20 mouse cellular contexts compared by ENCODE assay signal in genomic region chrX:101287543-101287942, GRCm38 (mm10). TPM values are rescaled to one million over a fixed set of nuclear protein-coding genes. Genes with fewer than 3 reads are reported as not detected.
DNase-seq lines count a peak whose midpoint lies in the region; ATAC-seq lines count a peak whose summit lies in the region.
"Had no signal": no experiment of that assay in that cellular context is flagged by ENCODE, and none has a peak within 500 bp of the region (broad histone marks: within the 10 kb centered on the region; RNA-seq: fewer than 3 reads in every experiment).

No protein-coding gene starts in this region.

- H3K4me2 ChIP-seq in heart, embryonic 13.5 days: no peak overlapping the region; the same call in 1 of the 2 replicates
- peak overlapping the region; percentile 46 for H3K4me2 ChIP-seq in liver, embryonic 16.5 days (ENCODE audit: low read depth, low read length)
- H3K4me2 ChIP-seq: limb, embryonic 13.5 days; neural tube, embryonic 12.5 days had no signal

- H3K9ac ChIP-seq in heart, embryonic 13.5 days: no peak overlapping the region
- peak overlapping the region; percentile 48 for H3K9ac ChIP-seq in liver, embryonic 16.5 days (ENCODE audit: low read depth, low read length)
- H3K9ac ChIP-seq: limb, embryonic 13.5 days; neural tube, embryonic 12.5 days had no signal

- ATAC-seq in heart, embryonic 13.5 days (ENCODE audit: extremely low read depth, insufficient number of reproducible peaks, low FRiP score, low TSS enrichment): peak; percentile 59
- peak; percentile 98 for ATAC-seq in liver, embryonic 16.5 days (ENCODE audit: low read depth)
- ATAC-seq: lung, postnatal 0 days had no signal

- H3K9me3 ChIP-seq in heart, embryonic 13.5 days: no peaks in the 10 kb centered on the region
- H3K9me3 ChIP-seq in erythroblast, embryonic 14.5 days (ENCODE audit: control insufficient read depth, low read length): peaks cover 3% of the 10 kb centered on the region
- H3K9me3 ChIP-seq in liver, embryonic 16.5 days (replicated peaks; ENCODE audit: control insufficient read depth, low read length): no peaks in the 10 kb centered on the region
- H3K9me3 ChIP-seq: forebrain, embryonic 10.5 days; limb, embryonic 13.5 days; megakaryocyte, embryonic 14.5 days; neural tube, embryonic 12.5 days had no signal

- H3K36me3 ChIP-seq in heart, embryonic 13.5 days: peaks cover 96% of the 10 kb centered on the region
- H3K36me3 ChIP-seq in erythroblast, embryonic 14.5 days (ENCODE audit: control insufficient read depth): peaks cover 100% of the 10 kb centered on the region
- peaks cover 35% of the 10 kb centered on the region for H3K36me3 ChIP-seq in liver, embryonic 16.5 days (ENCODE audit: control insufficient read depth, insufficient read depth)

- H3K4me3 ChIP-seq in heart, embryonic 13.5 days: no peak overlapping the region
- H3K4me3 ChIP-seq in erythroblast, embryonic 14.5 days (replicated peaks): peak overlapping the region; percentile 47
- H3K4me3 ChIP-seq in liver, embryonic 16.5 days (ENCODE audit: low read depth, low read length): peak overlapping the region; percentile 7; the same call in 1 of the 2 replicates
- H3K4me3 ChIP-seq: forebrain, embryonic 10.5 days; limb, embryonic 13.5 days; megakaryocyte, embryonic 14.5 days; neural tube, embryonic 12.5 days had no signal

- H3K27ac ChIP-seq in heart, embryonic 13.5 days (replicated peaks): peak overlapping the region; percentile 48; the same call in 1 of the 2 replicates
- peak overlapping the region; percentile 93 for H3K27ac ChIP-seq in liver, embryonic 16.5 days (ENCODE audit: low read length)
- H3K27ac ChIP-seq: forebrain, embryonic 10.5 days; kidney, postnatal 0 days; limb, embryonic 13.5 days; neural tube, embryonic 12.5 days had no signal

- no peaks in the 10 kb centered on the region for H3K27me3 ChIP-seq in heart, embryonic 13.5 days (replicated peaks)
- H3K27me3 ChIP-seq in erythroblast, embryonic 14.5 days (ENCODE audit: control insufficient read depth): no peaks in the 10 kb centered on the region; the same call in 1 of the 2 replicates
- H3K27me3 ChIP-seq in liver, embryonic 16.5 days (ENCODE audit: control insufficient read depth, insufficient read depth, low read depth, low read length): no peaks in the 10 kb centered on the region; the same call in 1 of the 2 replicates
- H3K27me3 ChIP-seq: neural tube, embryonic 12.5 days had no signal

- 0 out of 2 replicates have a peak, but pooled peaks cover 3% of the 10 kb centered on the region for H3K4me1 ChIP-seq in heart, embryonic 13.5 days
- peaks cover 64% of the 10 kb centered on the region for H3K4me1 ChIP-seq in erythroblast, embryonic 14.5 days (ENCODE audit: control insufficient read depth)
- peaks cover 41% of the 10 kb centered on the region for H3K4me1 ChIP-seq in liver, embryonic 16.5 days (ENCODE audit: control insufficient read depth, low read depth, low read length)
- H3K4me1 ChIP-seq: forebrain, embryonic 10.5 days; limb, embryonic 13.5 days; neural tube, embryonic 12.5 days had no signal

- intact Hi-C loops in heart, postnatal 25 days (cut with DNase I): loop anchor here (5.0 kb wide), 1 partner anchor 155 kb away; no protein-coding TSS in a partner anchor

- no peak for DNase-seq in heart, postnatal 25 days (ENCODE audit: low spot score)
- peak; percentile 94 for DNase-seq in MEL-GATA-1-ER (ENCODE audit: extremely low read depth, low read depth)
- DNase-seq in frontal cortex, adult 2 months (ENCODE audit: extremely low spot score in 1 of 2, low spot score in 1 of 2): no peak
- DNase-seq in thymus, postnatal 14 days: no peak
- DNase-seq in cerebellum, postnatal 4 days (ENCODE audit: low spot score in 2 of 2): no peak
- DNase-seq: B cell, adult 2 months; cerebellum, postnatal 10 days; gastrocnemius, postnatal 36 days; heart, postnatal 14 days had no signal

- 48% methylated on average over 3 of the region's 3 CpGs for WGBS in heart, embryonic 13.5 days
- 32% methylated on average over 3 of the region's 3 CpGs for WGBS in liver, embryonic 16.5 days (ENCODE audit: insufficient replicate concordance)

RNA-seq across cellular contexts. Expression of gene Nlgn3, which starts 11.4 kb away (rescaled TPM):
- 2.0 and 2.5 TPM in 2 replicates for polyA plus RNA-seq in heart, embryonic 13.5 days (2015; fragmentation: Nextera tagmentation; extraction: Ambion mirVana)
- under 1 TPM; 0.59 to 0.91 TPM for total RNA-seq in heart, postnatal 25 days (2021)
- polyA plus RNA-seq in erythroblast, embryonic 14.5 days (2012): 0.02 TPM in 1 of 2 replicates, not detected in the other
- polyA plus RNA-seq in liver, embryonic 16.5 days (2015; fragmentation: Nextera tagmentation; extraction: Ambion mirVana): 0.06 and 0.11 TPM in 2 replicates
- polyA plus RNA-seq in frontal cortex, adult 2 months (2012; rRNA removed): 51.7 and 58.2 TPM in 2 replicates

RNA-seq across cellular contexts. Expression of gene Med12, which starts 13.7 kb away (rescaled TPM):
- 19.9 and 21.6 TPM in 2 replicates for polyA plus RNA-seq in heart, embryonic 13.5 days (2015; fragmentation: Nextera tagmentation; extraction: Ambion mirVana)
- total RNA-seq in heart, postnatal 25 days (2021): 10 to 100 TPM; 20.1 to 22.6 TPM
- 27.4 and 30.3 TPM in 2 replicates for polyA plus RNA-seq in erythroblast, embryonic 14.5 days (2012)
- polyA plus RNA-seq in liver, embryonic 16.5 days (2015; fragmentation: Nextera tagmentation; extraction: Ambion mirVana): 21.6 and 25.5 TPM in 2 replicates
- polyA plus RNA-seq in frontal cortex, adult 2 months (2012; rRNA removed): 38.8 and 48.1 TPM in 2 replicates

RNA-seq across cellular contexts. Expression of gene Gm20489, which starts 18.7 kb away (rescaled TPM):
- polyA plus RNA-seq in heart, embryonic 13.5 days (2015; fragmentation: Nextera tagmentation; extraction: Ambion mirVana): not detected in 2 replicates
- total RNA-seq in heart, postnatal 25 days (2021): not detected
- not detected in 2 replicates for polyA plus RNA-seq in erythroblast, embryonic 14.5 days (2012)
- polyA plus RNA-seq in liver, embryonic 16.5 days (2015; fragmentation: Nextera tagmentation; extraction: Ambion mirVana): not detected in 2 replicates
- polyA plus RNA-seq in frontal cortex, adult 2 months (2012; rRNA removed): not detected in 2 replicates
- total RNA-seq: adrenal gland, adult 18-20 months; gastrocnemius, postnatal 36 days; heart, postnatal 14 days had no signal
- polyA plus RNA-seq: embryonic facial prominence, embryonic 11.5 days; forebrain, embryonic 10.5 days; kidney, postnatal 0 days; limb, embryonic 13.5 days; lung, postnatal 0 days; neural tube, embryonic 12.5 days had no signal

RNA-seq across cellular contexts. Expression of gene Il2rg, which starts 19.5 kb away (rescaled TPM):
- 14.9 and 15.8 TPM in 2 replicates for polyA plus RNA-seq in heart, embryonic 13.5 days (2015; fragmentation: Nextera tagmentation; extraction: Ambion mirVana)
- total RNA-seq in heart, postnatal 25 days (2021): 10 to 100 TPM in 1 of 2 experiments, 1 to 10 TPM in 1; 8.2 to 10.0 TPM
- polyA plus RNA-seq in erythroblast, embryonic 14.5 days (2012): 0.19 and 0.46 TPM in 2 replicates
- polyA plus RNA-seq in liver, embryonic 16.5 days (2015; fragmentation: Nextera tagmentation; extraction: Ambion mirVana): 7.3 and 8.2 TPM in 2 replicates
- 3.8 and 4.3 TPM in 2 replicates for polyA plus RNA-seq in frontal cortex, adult 2 months (2012; rRNA removed)

RNA-seq across cellular contexts. Expression of gene Gm614, which starts 23.8 kb away (rescaled TPM):
- not detected in 2 replicates for polyA plus RNA-seq in heart, embryonic 13.5 days (2015; fragmentation: Nextera tagmentation; extraction: Ambion mirVana)
- not detected for total RNA-seq in heart, postnatal 25 days (2021)
- polyA plus RNA-seq in erythroblast, embryonic 14.5 days (2012): not detected in 2 replicates
- not detected in 2 replicates for polyA plus RNA-seq in liver, embryonic 16.5 days (2015; fragmentation: Nextera tagmentation; extraction: Ambion mirVana)
- polyA plus RNA-seq in frontal cortex, adult 2 months (2012; rRNA removed): not detected in 2 replicates
- total RNA-seq: gastrocnemius, postnatal 36 days had no signal
- polyA plus RNA-seq: embryonic facial prominence, embryonic 11.5 days; forebrain, embryonic 10.5 days; kidney, postnatal 0 days; limb, embryonic 13.5 days; neural tube, embryonic 12.5 days had no signal

Comparison
In these comparisons a context has a peak if more than half of its experiments do, and no peak if none do; other contexts are left out.
1. RNA of gene Nlgn3, which starts 11.4 kb away (polyA plus RNA-seq): 51.7 to 58.2 TPM in frontal cortex, adult 2 months; 2.0 to 2.5 TPM in heart, embryonic 13.5 days, 0.06 to 0.11 TPM in liver, embryonic 16.5 days and 0.02 TPM in erythroblast, embryonic 14.5 days; every median in the first group is over 10 times any median in the second.